Mouse (Mus musculus) testis, adult 2 months (tissue): Measurements from ENCODE around the gene Plpp6.

Experiments used
- CTCF ChIP-seq: fragments of 200-500 bp; IDR thresholded peaks from 2 replicates; pipeline ENCODE4 v1.5.1; 2012; ENCODE audit warnings: low read depth, mild to moderate bottlenecking, inconsistent platforms, low read length, moderate library complexity; ENCODE audit not compliant: control insufficient read depth, insufficient read depth, insufficient replicate concordance
- POLR2A ChIP-seq: fragments of 200-500 bp; IDR thresholded peaks from 2 replicates; pipeline ENCODE4 v1.6.1; 2012; ENCODE audit warnings: low read depth, mild to moderate bottlenecking, inconsistent platforms, low read length, moderate library complexity; ENCODE audit not compliant: control insufficient read depth

GRCm38 (mm10) chr19:28916492-28916891, 47.3 kb upstream of the Plpp6 start:
- TF ChIP-seq CTCF (no peak), POLR2A (no peak)
